Mouse (Mus musculus): ENCODE measurements around the gene Zfpl1. TPM values are rescaled to one million over a fixed set of nuclear protein-coding genes. Genes with fewer than 3 reads are reported as not detected.

Zfpl1 gene
- total RNA-seq, 1 experiment: 39.4 TPM

GRCm38 (mm10) chr19:6123330-6123729 lies 38.6 kb upstream of the Zfpl1 start:
- DNase-seq (ENCODE audit: low read depth, low spot score): no peak
- peaks cover 2 to 15% of the 10 kb centered on the region in 2 experiments; a peak in 1 of 4 replicates for H3K4me1 ChIP-seq (ENCODE audit: control insufficient read depth in 2 of 2, insufficient read depth in 2 of 2, low read length in 2 of 2, poor library complexity in 1 of 2)
- no peaks in the 10 kb centered on the region for H3K36me3 ChIP-seq (ENCODE audit: control insufficient read depth, insufficient read depth, low read length, poor library complexity, severe bottlenecking)
- H3K9ac ChIP-seq (ENCODE audit: insufficient read depth, low read depth, low read length, poor library complexity, severe bottlenecking): no peak overlapping the region
- H3K27ac ChIP-seq (ENCODE audit: insufficient read depth, low read depth, low read length, poor library complexity, severe bottlenecking): no peak overlapping the region
- in situ Hi-C loops (cut with MboI; ENCODE audit: low sequenced_read_pairs in 2 of 2, unreplicated experiment in 2 of 2): loop anchor here in 1 of 2 experiments (10.0 kb wide), 1 partner anchor 159 kb away; the partner anchor contains the start of gene Pola2
- H3K9me3 ChIP-seq (ENCODE audit: control insufficient read depth, insufficient read depth, low read depth, low read length): no peaks in the 10 kb centered on the region
- TF ChIP-seq ZC3H11A (IDR thresholded peaks at IDR 0.05; ENCODE audit: borderline replicate concordance, low read depth, low read length) (no peak), ZNF384 (IDR thresholded peaks at IDR 0.05; ENCODE audit: low read depth, low read length) (no peak), CHD2 (IDR thresholded peaks at IDR 0.05; ENCODE audit: low read depth, low read length) (no peak), HCFC1 (IDR thresholded peaks at IDR 0.05; ENCODE audit: borderline replicate concordance, insufficient read depth, low read length) (no peak), MAFK (IDR thresholded peaks at IDR 0.05; ENCODE audit: insufficient read depth, low read depth, low read length) (no peak)
- no peak overlapping the region for H3K4me3 ChIP-seq (ENCODE audit: insufficient read depth in 1 of 2, low read depth in 1 of 2, low read length in 2 of 2, poor library complexity in 1 of 2, severe bottlenecking in 1 of 2)

GRCm38 (mm10) chr19:6121761-6122160 lies 37.0 kb upstream of the Zfpl1 start:
- H3K36me3 ChIP-seq (ENCODE audit: control insufficient read depth, insufficient read depth, low read length, poor library complexity, severe bottlenecking): no peaks in the 10 kb centered on the region
- H3K27ac ChIP-seq (ENCODE audit: insufficient read depth, low read depth, low read length, poor library complexity, severe bottlenecking): no peak overlapping the region
- peak overlapping the region; percentile 13 to 16; a peak in 2 of 4 replicates for H3K4me3 ChIP-seq (ENCODE audit: insufficient read depth in 1 of 2, low read depth in 1 of 2, low read length in 2 of 2, poor library complexity in 1 of 2, severe bottlenecking in 1 of 2)
- in situ Hi-C loops (cut with MboI; ENCODE audit: low sequenced_read_pairs in 2 of 2, unreplicated experiment in 2 of 2): loop anchor here in 1 of 2 experiments (10.0 kb wide), 1 partner anchor 157 kb away; the partner anchor contains the start of gene Pola2
- TF ChIP-seq HCFC1 (IDR thresholded peaks at IDR 0.05; ENCODE audit: borderline replicate concordance, insufficient read depth, low read length) (no peak), MAFK (IDR thresholded peaks at IDR 0.05; ENCODE audit: insufficient read depth, low read depth, low read length) (no peak), ZNF384 (IDR thresholded peaks at IDR 0.05; ENCODE audit: low read depth, low read length) (no peak), ZC3H11A (IDR thresholded peaks at IDR 0.05; ENCODE audit: borderline replicate concordance, low read depth, low read length) (no peak), CHD2 (IDR thresholded peaks at IDR 0.05; ENCODE audit: low read depth, low read length) (no peak)
- H3K9ac ChIP-seq (ENCODE audit: insufficient read depth, low read depth, low read length, poor library complexity, severe bottlenecking): peak overlapping the region; percentile 60; the same call in 1 of the 2 replicates
- no peaks in the 10 kb centered on the region for H3K9me3 ChIP-seq (ENCODE audit: control insufficient read depth, insufficient read depth, low read depth, low read length)
- DNase-seq (ENCODE audit: low read depth, low spot score): no peak
- peaks cover 2 to 15% of the 10 kb centered on the region in 2 experiments; a peak in 1 of 4 replicates for H3K4me1 ChIP-seq (ENCODE audit: control insufficient read depth in 2 of 2, insufficient read depth in 2 of 2, low read length in 2 of 2, poor library complexity in 1 of 2)

GRCm38 (mm10) chr19:6118677-6119185 lies 34.0 kb upstream of the Zfpl1 start:
- H3K4me1 ChIP-seq (ENCODE audit: control insufficient read depth in 2 of 2, insufficient read depth in 2 of 2, low read length in 2 of 2, poor library complexity in 1 of 2): peaks cover 2 to 17% of the 10 kb centered on the region in 2 experiments; a peak in 1 of 4 replicates
- H3K27ac ChIP-seq (ENCODE audit: insufficient read depth, low read depth, low read length, poor library complexity, severe bottlenecking): peak overlapping the region; percentile 9; the same call in 1 of the 2 replicates
- H3K36me3 ChIP-seq (ENCODE audit: control insufficient read depth, insufficient read depth, low read length, poor library complexity, severe bottlenecking): peaks cover 18% of the 10 kb centered on the region
- H3K4me3 ChIP-seq (ENCODE audit: insufficient read depth in 1 of 2, low read depth in 1 of 2, low read length in 2 of 2, poor library complexity in 1 of 2, severe bottlenecking in 1 of 2): peak overlapping the region; percentile 45 to 96
- in situ Hi-C loops (cut with MboI; ENCODE audit: low sequenced_read_pairs in 2 of 2, unreplicated experiment in 2 of 2): no loop called here
- no peaks in the 10 kb centered on the region for H3K9me3 ChIP-seq (ENCODE audit: control insufficient read depth, insufficient read depth, low read depth, low read length)
- no peak for DNase-seq (ENCODE audit: low read depth, low spot score)
- no peak for TF ChIP-seq HCFC1 (IDR thresholded peaks at IDR 0.05; ENCODE audit: borderline replicate concordance, insufficient read depth, low read length)
- TF ChIP-seq CHD2 (IDR thresholded peaks at IDR 0.05; ENCODE audit: low read depth, low read length): no peak
- TF ChIP-seq MAFK (IDR thresholded peaks at IDR 0.05; ENCODE audit: insufficient read depth, low read depth, low read length): no peak
- TF ChIP-seq ZNF384 (IDR thresholded peaks at IDR 0.05; ENCODE audit: low read depth, low read length): no peak
- no peak for TF ChIP-seq ZC3H11A (IDR thresholded peaks at IDR 0.05; ENCODE audit: borderline replicate concordance, low read depth, low read length)
- peak overlapping the region; percentile 13; the same call in 1 of the 2 replicates for H3K9ac ChIP-seq (ENCODE audit: insufficient read depth, low read depth, low read length, poor library complexity, severe bottlenecking)

GRCm38 (mm10) chr19:6117986-6118676 lies 33.4 kb upstream of the Zfpl1 start, which contains the start of gene Sac3d1:
Gene Sac3d1, minus strand, starts transcription at chr19:6118650.
- peaks cover 18% of the 10 kb centered on the region for H3K36me3 ChIP-seq (ENCODE audit: control insufficient read depth, insufficient read depth, low read length, poor library complexity, severe bottlenecking)
- peak within 1 kb of the TSS; percentile 86 to 96 for H3K4me3 ChIP-seq (ENCODE audit: insufficient read depth in 1 of 2, low read depth in 1 of 2, low read length in 2 of 2, poor library complexity in 1 of 2, severe bottlenecking in 1 of 2)
- DNase-seq (ENCODE audit: low read depth, low spot score): peak; percentile 92
- H3K9ac ChIP-seq (ENCODE audit: insufficient read depth, low read depth, low read length, poor library complexity, severe bottlenecking): peak within 1 kb of the TSS; percentile 92
- in situ Hi-C loops (cut with MboI; ENCODE audit: low sequenced_read_pairs in 2 of 2, unreplicated experiment in 2 of 2): no loop called here
- TF ChIP-seq HCFC1 (IDR thresholded peaks at IDR 0.05; ENCODE audit: borderline replicate concordance, insufficient read depth, low read length) (peak; percentile 84), ZC3H11A (IDR thresholded peaks at IDR 0.05; ENCODE audit: borderline replicate concordance, low read depth, low read length) (no peak), CHD2 (IDR thresholded peaks at IDR 0.05; ENCODE audit: low read depth, low read length) (0 out of 2 replicates have a peak, but pooled peaks have one; percentile 0)
- H3K4me1 ChIP-seq (ENCODE audit: control insufficient read depth in 2 of 2, insufficient read depth in 2 of 2, low read length in 2 of 2, poor library complexity in 1 of 2): peaks cover 2 to 17% of the 10 kb centered on the region in 2 experiments; a peak in 1 of 4 replicates
- H3K9me3 ChIP-seq (ENCODE audit: control insufficient read depth, insufficient read depth, low read depth, low read length): no peaks in the 10 kb centered on the region
- peak within 1 kb of the TSS; percentile 75 for H3K27ac ChIP-seq (ENCODE audit: insufficient read depth, low read depth, low read length, poor library complexity, severe bottlenecking)

Data from ES-E14 (cell line).